Mouse (Mus musculus): ENCODE measurements around the gene Lrch2. TPM values are rescaled to one million over a fixed set of nuclear protein-coding genes. Genes with fewer than 3 reads are reported as not detected.
A peak's percentile ranks its signal among the peaks of the same experiment; 100 is the strongest.

Lrch2 gene
- polyA plus RNA-seq, 1 experiment from 2014 or later: 1.3 TPM

DNA sequence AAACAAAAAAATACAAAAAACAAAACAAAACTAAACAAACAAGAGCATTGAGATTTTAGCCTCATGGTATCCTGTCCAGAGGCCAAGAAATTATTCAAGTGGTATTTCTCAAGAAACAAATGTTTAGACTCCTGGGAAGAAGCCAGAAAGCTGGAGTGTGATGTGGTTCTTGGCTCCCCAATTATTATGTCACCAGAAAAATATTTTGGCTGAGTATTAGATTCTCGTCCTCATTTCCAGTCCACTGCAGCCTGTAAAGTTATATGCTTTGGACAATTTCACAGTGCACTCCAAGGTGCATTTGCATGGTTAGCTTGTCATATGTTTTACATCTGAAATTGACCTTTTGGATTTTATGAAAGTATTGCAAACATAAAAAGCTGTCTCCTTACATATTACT is 124.1 kb downstream of the Lrch2 start:
- peaks cover 8% of the 10 kb centered on the region for H3K27me3 ChIP-seq
- peak; percentile 47 for ATAC-seq
- in situ Hi-C loops (cut with MboI; ENCODE audit: low pct_unique_long_range_greater_than_20kb): no loop called here
- DNase-seq (ENCODE audit: low read depth, low spot score): no peak
- TF ChIP-seq CTCF (IDR thresholded peaks at IDR 0.05): no peak
- ChIA-PET CTCF (no interaction called here), POLR2A (no interaction called here)

- no peak for DNase-seq (ENCODE audit: low read depth, low spot score)
- in situ Hi-C loops (cut with MboI; ENCODE audit: low pct_unique_long_range_greater_than_20kb): no loop called here
- ChIA-PET CTCF (interaction anchor here (1.4 kb wide), 1 partner anchor 17 kb away, joined by 4 read pairs; no protein-coding TSS in a partner anchor), POLR2A (interaction anchor here (0.6 kb wide), 1 partner anchor 10 kb away, joined by 3 read pairs; no protein-coding TSS in a partner anchor)
- ATAC-seq: no peak
- no peak for TF ChIP-seq CTCF (IDR thresholded peaks at IDR 0.05)
- peaks cover 10% of the 10 kb centered on the region for H3K27me3 ChIP-seq
Measured at GRCm38 (mm10) chrX:147429129-147429528, 124.8 kb downstream of the Lrch2 start, which contains the start of gene Il13ra2. TSS of gene Il13ra2 (minus strand) at chrX:147429192.

Other genes starting within 250 kb of the Lrch2 start
- gene Il13ra2, start 124.9 kb downstream of the Lrch2 start, polyA plus RNA-seq (2021): 0.73 TPM
- not detected for gene Vmn1r239-ps, start 100.4 kb downstream of the Lrch2 start, polyA plus RNA-seq (2021)
- not detected for gene Gm15128, start 211.9 kb upstream of the Lrch2 start, polyA plus RNA-seq (2021)

All from Patski (cell line).